Mouse (Mus musculus) CH12.LX (cell line): ENCODE measurements at regions not wholly inside any gene's neighbourhood (a gene's known extent, or its start where the extent isn't known, plus 50 kb on each side); places are given as distances from the start of the nearest gene placed in this dataset.

ENCODE experiments used
- MAX ChIP-seq: IDR thresholded peaks from 2 replicates; pipeline ENCODE4 v1.6.1; 2011; ENCODE audit warnings: low read length, improper control_type of control experiment
- MAZ ChIP-seq: IDR thresholded peaks from 2 replicates; pipeline ENCODE4 v1.6.1; 2012; ENCODE audit warnings: low read depth, mild to moderate bottlenecking, inconsistent platforms, low read length, improper control_type of control experiment, moderate library complexity
- POLR2A ChIP-seq: IDR thresholded peaks from 2 replicates; pipeline ENCODE4 v1.6.1; 2011; ENCODE audit warnings: low read depth, mild to moderate bottlenecking, improper control_type of control experiment, low read length

GRCm38 (mm10) chr3:133650025-133650424, 105.1 kb upstream of the Tet2 start:
- TF ChIP-seq POLR2A: no peak
- TF ChIP-seq MAX: no peak
- TF ChIP-seq MAZ: no peak
